Mouse (Mus musculus): ENCODE results near the gene Psmd8. TPM values are rescaled to one million over a fixed set of nuclear protein-coding genes. Genes with fewer than 3 reads are reported as not detected.

The Psmd8 gene
- polyA plus RNA-seq, 1 experiment from 2014 or later, result 225 TPM

DNA sequence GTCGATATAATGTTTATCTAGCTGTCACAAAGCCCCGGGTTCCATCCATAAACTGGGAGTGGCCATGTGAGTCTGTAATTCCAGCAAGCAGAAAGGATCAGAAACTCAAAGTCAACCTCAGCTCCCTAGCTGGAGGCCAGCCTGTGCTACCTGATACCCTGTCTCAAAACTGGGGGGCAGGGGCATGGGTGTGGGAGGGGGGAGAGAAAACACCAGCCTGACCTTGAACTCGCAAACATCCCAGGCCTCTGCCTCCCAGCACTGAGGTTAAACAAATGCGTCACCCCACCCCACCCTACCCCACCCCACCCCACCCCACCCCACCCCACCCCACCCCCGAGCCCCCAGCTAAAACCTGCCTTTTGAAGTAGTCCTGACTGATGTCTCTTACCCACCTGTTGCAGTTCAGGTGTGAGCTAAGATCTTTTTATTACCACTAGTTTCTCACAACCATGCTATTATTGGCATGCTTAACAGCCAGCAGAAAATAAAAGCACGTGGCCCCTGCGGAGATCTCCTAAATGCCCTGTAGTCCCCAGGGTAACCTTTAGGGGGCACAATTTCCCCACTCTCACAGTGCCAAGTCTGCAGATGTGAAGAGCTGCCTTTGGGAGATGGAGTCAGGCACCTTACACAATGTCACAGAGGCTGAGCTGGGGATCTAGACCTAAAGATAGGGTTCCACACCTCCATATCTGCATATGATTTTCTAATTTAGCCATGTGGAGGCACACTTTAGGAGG, 54.2 kb downstream of the Psmd8 start:
- Histone ChIP-seq H3K9ac (ENCODE audit: low read length) (no peak overlapping the region), H3K4me2 (ENCODE audit: low read depth, low read length) (no peak overlapping the region), H3K9me3 (replicated peaks; ENCODE audit: control insufficient read depth, low read length) (no peaks in the 10 kb centered on the region), H3K4me3 (ENCODE audit: low read length) (no peak overlapping the region), H3K27ac (ENCODE audit: low read length) (no peak overlapping the region), H3K36me3 (ENCODE audit: control insufficient read depth, insufficient read depth) (no peaks in the 10 kb centered on the region), H3K27me3 (ENCODE audit: control insufficient read depth, insufficient read depth, low read length) (peaks cover 5% of the 10 kb centered on the region; the same call in 1 of the 2 replicates), H3K4me1 (ENCODE audit: control insufficient read depth, insufficient read depth, low read length) (peaks cover 6% of the 10 kb centered on the region; the same call in 1 of the 2 replicates)
- 18% methylated on average over 7 of the region's 7 CpGs for WGBS
- ATAC-seq (replicated peaks; ENCODE audit: extremely low read depth, insufficient read depth, low FRiP score), result no peak

- peak within 1 kb of the TSS; percentile 75 for H3K4me2 ChIP-seq (ENCODE audit: low read depth, low read length)
- H3K27me3 ChIP-seq (ENCODE audit: control insufficient read depth, insufficient read depth, low read length), result peaks cover 5% of the 10 kb centered on the region; the same call in 1 of the 2 replicates
- no peaks in the 10 kb centered on the region for H3K36me3 ChIP-seq (ENCODE audit: control insufficient read depth, insufficient read depth)
- no peaks in the 10 kb centered on the region for H3K9me3 ChIP-seq (replicated peaks; ENCODE audit: control insufficient read depth, low read length)
- H3K4me3 ChIP-seq (ENCODE audit: low read length), result peak within 1 kb of the TSS; percentile 43
- ATAC-seq (replicated peaks; ENCODE audit: extremely low read depth, insufficient read depth, low FRiP score), result peak; percentile 64; the same call in 1 of the 2 replicates
- H3K4me1 ChIP-seq (ENCODE audit: control insufficient read depth, insufficient read depth, low read length), result peaks cover 6% of the 10 kb centered on the region; the same call in 1 of the 2 replicates
- under 1% methylated on average over 16 of the region's 16 CpGs for WGBS
- H3K9ac ChIP-seq (ENCODE audit: low read length), result peak within 1 kb of the TSS; percentile 33; the same call in 1 of the 2 replicates
- no peak within 1 kb of the TSS for H3K27ac ChIP-seq (ENCODE audit: low read length)
Observed at GRCm38 (mm10) chr7:29124970-29125369, 55.5 kb downstream of the Psmd8 start, which contains the start of gene Ryr1. Gene Ryr1, minus strand, starts transcription at chr7:29125179.

Other genes with a start within 250 kb of the Psmd8 start
- gene Actn4, start 218.4 kb downstream of the Psmd8 start, polyA plus RNA-seq (2015; fragmentation: Nextera tagmentation; extraction: Ambion mirVana), result 260 and 301 TPM in 2 replicates
- gene Eif3k, start 198.8 kb downstream of the Psmd8 start, polyA plus RNA-seq (2015; fragmentation: Nextera tagmentation; extraction: Ambion mirVana), result 262 and 283 TPM in 2 replicates
- 6.0 and 12.2 TPM in 2 replicates for gene Map4k1, start 198.7 kb downstream of the Psmd8 start, polyA plus RNA-seq (2015; fragmentation: Nextera tagmentation; extraction: Ambion mirVana)
- 0.22 and 0.29 TPM in 2 replicates for gene Ryr1, start 55.5 kb downstream of the Psmd8 start, polyA plus RNA-seq (2015; fragmentation: Nextera tagmentation; extraction: Ambion mirVana)
- 0.38 and 0.81 TPM in 2 replicates for gene Rasgrp4, start 45.9 kb downstream of the Psmd8 start, polyA plus RNA-seq (2015; fragmentation: Nextera tagmentation; extraction: Ambion mirVana)
- gene Fam98c, start 24.5 kb downstream of the Psmd8 start, polyA plus RNA-seq (2015; fragmentation: Nextera tagmentation; extraction: Ambion mirVana), result 17.3 and 18.8 TPM in 2 replicates
- 0.14 and 0.59 TPM in 2 replicates for gene Ggn, start 10.5 kb downstream of the Psmd8 start, polyA plus RNA-seq (2015; fragmentation: Nextera tagmentation; extraction: Ambion mirVana)
- gene Spred3, start 10.3 kb downstream of the Psmd8 start, polyA plus RNA-seq (2015; fragmentation: Nextera tagmentation; extraction: Ambion mirVana), result 1.2 and 2.0 TPM in 2 replicates
- gene Catsperg1, start 33.3 kb upstream of the Psmd8 start, polyA plus RNA-seq (2015; fragmentation: Nextera tagmentation; extraction: Ambion mirVana), result 0.09 and 0.45 TPM in 2 replicates
- gene Kcnk6, start 51.8 kb upstream of the Psmd8 start, polyA plus RNA-seq (2015; fragmentation: Nextera tagmentation; extraction: Ambion mirVana), result 2.1 TPM in 2 replicates
- 116 and 125 TPM in 2 replicates for gene Yif1b, start 57.6 kb upstream of the Psmd8 start, polyA plus RNA-seq (2015; fragmentation: Nextera tagmentation; extraction: Ambion mirVana)
- 7.6 and 10.3 TPM in 2 replicates for gene 2200002D01Rik, start 67.8 kb upstream of the Psmd8 start, polyA plus RNA-seq (2015; fragmentation: Nextera tagmentation; extraction: Ambion mirVana)
- gene Spint2, start 101.2 kb upstream of the Psmd8 start, polyA plus RNA-seq (2015; fragmentation: Nextera tagmentation; extraction: Ambion mirVana), result 114 and 116 TPM in 2 replicates
- 14.2 and 25.4 TPM in 2 replicates for gene Ppp1r14a, start 108.6 kb upstream of the Psmd8 start, polyA plus RNA-seq (2015; fragmentation: Nextera tagmentation; extraction: Ambion mirVana)
- 2.0 and 3.0 TPM in 2 replicates for gene Dpf1, start 123.2 kb upstream of the Psmd8 start, polyA plus RNA-seq (2015; fragmentation: Nextera tagmentation; extraction: Ambion mirVana)